Mouse (Mus musculus) cerebellum, postnatal 4 days (tissue): ENCODE results near the gene Nudt9.
A peak's percentile ranks its signal among the peaks of the same experiment; 100 is the strongest.
"Not testable (repeated sequence)": the region's sequence is repeated elsewhere in the genome, so short reads cannot be mapped to it uniquely, and the experiment has no call there.

Source experiments
- DNase-seq, 2 experiments: peaks; one replicate each; pipeline ENCODE4 v3.0.0; 2022; ENCODE audit warnings: low spot score in 2 of 2, mixed read lengths in 1 of 2

Gene Nudt9

GRCm38 (mm10) chr5:104046256-104047199, at the start of gene Nudt9:
Gene Nudt9, plus strand, starts transcription at chr5:104046306.
- DNase-seq: peak; percentile 92 to 96

DNA sequence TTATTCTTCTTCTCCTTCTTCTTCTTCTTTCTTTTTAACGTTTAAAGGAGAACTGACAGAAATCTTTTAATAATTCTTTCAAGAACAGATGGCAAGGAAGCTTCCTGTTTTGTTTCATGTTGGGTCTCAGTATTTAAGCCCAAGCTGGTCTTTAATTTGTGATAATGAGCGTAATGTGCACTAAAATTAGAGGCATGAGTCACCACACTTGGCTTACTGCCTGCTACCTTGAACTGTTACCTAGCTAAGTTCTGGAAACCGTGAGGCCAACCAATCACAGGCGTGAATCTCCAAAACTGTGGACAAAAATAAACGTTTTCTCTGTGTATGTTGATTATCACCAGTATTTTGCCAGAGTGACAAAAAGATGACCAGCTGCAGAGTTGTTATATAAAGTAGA, 47.4 kb upstream of the Nudt9 start:
- no peak for DNase-seq

GRCm38 (mm10) chr5:103999738-104000137, 46.4 kb upstream of the Nudt9 start:
- peak; percentile 56 to 79 for DNase-seq

DNA sequence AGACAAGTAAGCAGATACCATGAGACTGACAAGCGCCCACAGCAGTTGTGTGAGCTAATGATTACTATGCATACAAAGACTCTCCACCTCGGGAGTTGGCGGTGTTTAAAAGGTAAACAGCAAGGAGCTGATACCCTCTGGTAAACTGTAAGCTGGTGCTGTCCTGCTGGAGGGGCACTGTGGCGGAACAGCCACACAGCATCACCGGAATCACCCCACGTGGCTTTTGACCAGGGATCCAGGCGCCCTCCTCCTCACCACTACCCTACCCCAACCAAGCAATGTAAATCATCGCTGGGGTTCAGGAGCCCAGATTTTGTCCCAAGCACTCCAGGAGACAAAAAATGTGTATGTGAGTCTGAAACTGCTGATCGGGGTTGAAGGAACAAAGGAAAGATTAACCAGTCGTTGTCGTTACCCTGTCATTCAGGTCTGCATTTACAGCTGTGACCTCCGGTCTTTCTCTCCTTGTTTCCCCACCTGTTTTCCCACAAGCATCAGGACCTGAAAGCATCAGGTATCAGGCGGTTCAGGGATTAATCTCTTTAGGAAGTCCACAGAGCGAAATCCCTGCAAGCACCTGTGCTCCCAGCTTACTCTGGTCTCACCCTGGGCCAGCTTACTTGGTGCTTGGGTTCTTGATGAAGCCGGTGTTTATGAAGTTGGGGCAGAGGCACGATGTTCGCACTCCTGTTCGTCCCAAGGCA, 43.4 kb upstream of the Nudt9 start:
- no peak for DNase-seq

DNA sequence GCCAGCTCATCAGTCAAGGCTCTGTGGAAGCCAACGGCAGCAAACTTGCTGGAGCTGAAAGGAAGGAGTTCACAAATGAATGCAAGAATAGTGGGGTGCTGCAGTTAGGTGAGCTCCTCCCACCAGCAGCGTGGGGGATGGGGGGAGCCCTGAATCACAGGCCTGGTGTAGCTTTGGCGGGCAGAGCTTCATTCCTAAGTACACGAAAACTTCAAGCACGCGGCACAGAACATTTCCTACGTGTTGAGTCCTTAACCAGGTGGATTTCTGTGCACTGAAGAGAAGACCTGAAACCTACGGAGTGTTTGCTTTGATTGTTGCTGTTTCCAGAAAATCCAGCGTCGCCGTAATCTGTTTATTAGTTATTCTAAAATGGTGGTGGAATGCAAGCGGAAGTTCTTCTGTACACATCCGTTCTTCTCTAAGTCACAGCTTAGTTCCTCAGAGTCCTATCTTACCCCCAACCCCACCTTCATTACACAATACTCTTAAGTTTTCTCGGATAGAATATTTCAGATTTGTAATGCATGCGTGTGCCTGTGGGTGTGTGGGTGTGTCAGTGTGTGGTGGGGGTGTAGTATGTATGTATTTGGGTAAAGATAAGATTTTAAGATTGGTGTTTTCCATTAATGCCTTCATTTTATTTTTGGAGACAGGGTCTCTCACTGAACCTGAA, 42.7 kb upstream of the Nudt9 start:
- no peak for DNase-seq

DNA sequence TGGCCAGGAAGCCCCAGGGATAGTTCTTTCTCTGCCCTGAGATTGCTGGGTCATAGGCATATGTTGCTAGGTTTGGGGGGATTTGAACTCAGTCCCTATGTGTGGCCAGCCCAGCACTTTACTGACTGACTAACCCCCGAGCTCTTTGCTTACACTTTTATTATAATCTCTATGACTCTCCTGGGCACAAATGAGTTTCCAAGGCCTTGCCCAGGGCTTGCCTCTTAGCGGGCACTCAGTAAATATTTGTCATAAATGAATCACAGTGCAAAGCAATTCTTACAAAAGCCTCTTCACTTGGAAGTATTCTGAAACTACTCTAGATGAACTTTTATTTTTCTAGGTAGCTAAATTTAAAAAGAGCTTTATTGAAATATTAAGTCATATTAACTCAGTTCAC, 42.2 kb upstream of the Nudt9 start:
- no peak for DNase-seq

DNA sequence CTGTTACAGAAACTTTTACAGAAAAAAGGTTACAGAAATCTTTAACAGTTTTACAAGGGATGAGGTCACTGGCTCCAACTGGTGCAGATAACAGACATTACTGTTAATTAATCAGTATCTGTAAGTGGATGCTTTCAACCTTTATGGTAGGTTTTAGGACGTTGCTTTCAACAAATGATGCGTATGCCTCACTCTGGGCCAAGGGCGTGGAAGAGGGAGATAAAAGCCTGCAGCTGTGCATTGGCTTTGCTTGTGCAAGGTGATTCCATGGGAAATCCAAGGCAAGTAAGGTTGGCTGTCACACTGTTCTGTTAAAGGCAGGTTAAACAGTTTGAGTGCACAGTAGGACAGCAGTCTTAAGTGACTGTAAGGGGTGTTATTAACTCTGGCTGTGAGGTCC, 39.3 kb upstream of the Nudt9 start:
- DNase-seq: no peak

GRCm38 (mm10) chr5:104007801-104008200, 38.3 kb upstream of the Nudt9 start:
- DNase-seq: no peak

DNA sequence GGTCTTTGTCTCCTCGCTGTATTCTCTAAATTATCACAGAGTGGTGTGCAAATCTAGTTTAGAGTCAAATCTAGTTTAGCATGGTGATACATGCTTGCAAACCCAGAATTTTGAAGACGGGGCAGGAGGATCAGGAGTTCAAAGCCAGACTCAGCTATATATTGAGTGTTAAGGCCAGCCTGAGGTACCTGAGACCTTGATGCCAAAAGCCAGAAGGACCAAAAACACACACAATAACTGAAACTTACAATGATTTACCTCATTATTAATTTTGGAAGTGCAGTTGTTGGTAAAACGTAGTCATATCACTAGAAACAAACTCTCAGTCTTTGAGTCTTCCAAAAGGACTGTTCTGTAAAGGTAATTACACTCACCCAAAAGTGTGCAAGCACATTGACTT, 36.7 kb upstream of the Nudt9 start:
- DNase-seq: no peak

- no peak for DNase-seq
These were observed 35.8 kb upstream of the Nudt9 start for GRCm38 (mm10) chr5:104010261-104010660.

DNA sequence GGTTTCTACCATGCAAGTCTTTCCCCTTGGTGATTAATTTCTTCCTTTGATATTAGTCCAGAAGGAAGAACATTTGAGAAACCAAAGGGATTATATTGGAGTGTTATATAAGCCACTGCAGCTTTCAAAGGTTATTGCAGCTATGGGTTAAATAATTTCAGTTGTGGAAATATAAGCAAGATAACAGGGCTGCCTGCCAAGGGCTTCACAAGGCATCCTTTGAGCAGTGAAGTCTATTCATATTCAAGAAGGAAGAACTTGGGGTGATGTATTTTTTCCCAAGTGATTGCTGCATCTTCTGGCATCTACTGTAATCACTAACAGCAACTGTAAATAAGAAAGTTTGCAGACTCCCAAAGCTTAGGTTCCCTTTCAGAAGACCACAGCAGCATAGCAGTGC, 34.7 kb upstream of the Nudt9 start:
- DNase-seq: no peak

GRCm38 (mm10) chr5:104021597-104022378, 24.3 kb upstream of the Nudt9 start, which contains the start of gene Hsd17b11:
Gene Hsd17b11, minus strand, starts transcription at chr5:104021919.
- DNase-seq: peak; percentile 36 to 56

DNA sequence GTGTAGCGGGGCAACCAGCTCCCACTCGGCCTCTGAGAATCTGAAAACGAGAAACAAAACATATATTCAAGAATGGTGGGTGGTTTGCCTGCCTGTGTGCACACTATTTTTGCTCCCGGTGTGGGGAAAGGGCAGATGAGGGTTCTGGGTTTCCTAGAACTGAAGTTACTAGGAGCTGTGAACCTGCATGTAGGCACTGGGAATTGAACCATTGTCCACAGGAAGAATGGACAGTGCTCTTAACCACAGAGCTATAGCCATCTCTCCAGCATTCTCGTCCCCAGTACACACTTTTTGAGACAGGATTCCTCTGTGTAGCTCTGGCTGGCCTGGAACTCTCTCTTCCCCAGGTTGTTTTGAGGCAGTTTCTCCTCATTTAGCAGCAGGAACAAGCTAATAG, 23.5 kb upstream of the Nudt9 start:
- no peak for DNase-seq

GRCm38 (mm10) chr5:104023289-104024020, 22.7 kb upstream of the Nudt9 start:
- DNase-seq: no peak

DNA sequence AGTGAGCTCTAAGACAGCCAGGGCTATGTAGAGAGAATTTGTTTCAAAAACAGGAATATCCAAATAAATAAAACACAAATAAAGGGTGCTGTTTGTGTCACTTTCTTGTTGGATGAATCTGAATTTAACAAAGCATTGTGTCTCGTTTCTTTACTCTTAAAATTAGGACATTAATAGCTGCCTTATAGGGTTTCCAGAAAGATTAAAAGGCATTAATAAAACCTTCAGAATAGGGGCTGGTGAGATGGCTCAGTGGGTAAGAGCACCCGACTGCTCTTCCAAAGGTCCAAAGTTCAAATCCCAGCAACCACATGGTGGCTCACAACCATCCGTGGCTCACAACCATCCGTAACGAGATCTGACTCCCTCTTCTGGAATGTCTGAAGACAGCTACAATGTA, 21.9 kb upstream of the Nudt9 start:
- not testable (repeated sequence) for DNase-seq

DNA sequence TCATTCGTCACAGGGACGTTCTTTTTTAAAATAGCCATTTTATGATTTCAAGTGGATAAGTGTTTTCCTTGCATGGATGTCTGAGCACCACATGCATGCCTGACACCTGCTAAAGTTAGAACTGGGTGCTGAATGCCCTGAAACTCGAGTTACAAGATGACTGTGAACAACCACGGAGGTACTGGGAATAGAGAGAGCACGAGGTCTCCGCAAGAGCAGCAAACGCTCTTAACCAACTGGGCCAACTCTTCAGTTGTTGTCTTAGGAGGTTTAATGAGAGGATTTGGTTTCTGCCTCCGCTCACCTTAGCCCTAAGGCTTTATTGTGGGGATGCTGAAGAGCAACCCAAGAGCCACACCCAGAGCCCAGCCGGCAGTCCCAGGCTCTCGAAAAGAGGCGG, 21.3 kb upstream of the Nudt9 start:
- DNase-seq: no peak

GRCm38 (mm10) chr5:104025245-104025854, 20.8 kb upstream of the Nudt9 start:
- no peak for DNase-seq

GRCm38 (mm10) chr5:104032434-104033097, 13.5 kb upstream of the Nudt9 start:
- no peak for DNase-seq

- no peak for DNase-seq
These were observed 11.0 kb upstream of the Nudt9 start for GRCm38 (mm10) chr5:104035066-104035465.

DNA sequence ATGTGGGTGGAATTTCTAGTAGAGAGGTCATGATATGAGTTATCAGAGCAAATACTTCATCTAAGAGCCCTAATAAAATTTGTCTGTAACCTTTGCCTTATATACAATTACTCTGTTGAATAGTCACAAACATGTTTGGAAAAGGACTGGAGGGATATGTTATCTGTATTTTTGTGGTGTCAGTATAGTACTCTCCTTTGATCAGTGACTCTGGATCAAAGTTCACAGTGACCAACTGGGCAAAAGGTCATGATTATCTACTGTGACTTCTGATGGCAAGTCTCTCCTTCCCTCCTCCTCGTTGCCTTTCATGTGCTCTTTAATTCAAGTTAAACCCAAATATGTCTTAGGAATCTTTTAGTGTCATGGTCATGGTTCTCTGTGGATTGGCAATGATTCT, 10.3 kb upstream of the Nudt9 start:
- no peak for DNase-seq
